17 mouse cellular contexts compared by ENCODE assay signal in the genomic region with DNA sequence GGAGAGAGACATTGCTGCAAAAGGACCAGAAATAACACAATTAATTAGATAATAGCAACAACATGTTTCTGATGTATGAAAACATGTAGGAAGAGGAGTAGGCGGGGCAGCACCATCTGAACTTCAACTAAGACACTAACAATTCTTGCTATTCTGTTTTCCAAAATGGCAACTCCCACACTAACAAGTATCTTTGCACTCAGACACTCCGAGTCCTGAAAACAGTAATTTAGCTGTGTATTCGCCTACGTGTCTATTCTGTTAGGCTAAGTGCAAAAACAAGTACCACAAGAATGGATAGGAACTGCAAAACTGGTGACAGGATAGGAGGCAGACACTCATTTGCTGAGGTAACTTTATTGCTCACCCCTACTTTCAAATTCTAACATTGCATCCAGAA.
DNase-seq lines count a peak whose midpoint lies in the region; ATAC-seq lines count a peak whose summit lies in the region.
"Had no signal": no experiment of that assay in that cellular context is flagged by ENCODE, and none has a peak within 500 bp of the region (broad histone marks: within the 10 kb centered on the region; RNA-seq: fewer than 3 reads in every experiment).

No protein-coding gene starts in this region.

- no peaks in the 10 kb centered on the region for H3K4me1 ChIP-seq in forebrain, embryonic 16.5 days (replicated peaks; ENCODE audit: control insufficient read depth, insufficient read depth, low read length)
- H3K4me1 ChIP-seq: embryonic facial prominence, embryonic 10.5 days; embryonic facial prominence, embryonic 12.5 days; forebrain, embryonic 13.5 days; forebrain, embryonic 15.5 days had no signal

- peak; percentile 8 for DNase-seq in right cerebral cortex, adult 18-20 months
- DNase-seq in right cerebral cortex, postnatal 25 days, result no peak
- peak; percentile 60 for DNase-seq in brain, adult 2 months (ENCODE audit: low read depth, low spot score)
- peak; percentile 55 for DNase-seq in telencephalon, adult 2 months (ENCODE audit: low read depth, low spot score)
- DNase-seq: adrenal gland, adult 2 months; adrenal gland, postnatal 10 days; adrenal gland, postnatal 25 days; cerebellum, adult 11-12 months; cerebellum, adult 2 months; cerebellum, adult 9-10 months; cerebellum, postnatal 10 days; cerebellum, postnatal 25 days had no signal

- H3K36me3 ChIP-seq in forebrain, embryonic 16.5 days (ENCODE audit: control insufficient read depth, insufficient read depth), result no peaks in the 10 kb centered on the region
- H3K36me3 ChIP-seq: embryonic facial prominence, embryonic 10.5 days; embryonic facial prominence, embryonic 12.5 days; forebrain, embryonic 15.5 days had no signal

- 81% methylated on average over 4 of the region's 4 CpGs for WGBS in forebrain, embryonic 16.5 days

- no peaks in the 10 kb centered on the region for H3K27me3 ChIP-seq in forebrain, embryonic 16.5 days (replicated peaks; ENCODE audit: control insufficient read depth, insufficient read depth, low read length)
- H3K27me3 ChIP-seq: embryonic facial prominence, embryonic 12.5 days; forebrain, embryonic 13.5 days; forebrain, embryonic 15.5 days had no signal

- no peak overlapping the region for H3K4me3 ChIP-seq in forebrain, embryonic 16.5 days (replicated peaks; ENCODE audit: low read length)
- H3K4me3 ChIP-seq: embryonic facial prominence, embryonic 10.5 days; embryonic facial prominence, embryonic 12.5 days; forebrain, embryonic 13.5 days; forebrain, embryonic 15.5 days had no signal

- H3K9me3 ChIP-seq in forebrain, embryonic 16.5 days (ENCODE audit: control insufficient read depth, low read length), result no peaks in the 10 kb centered on the region
- H3K9me3 ChIP-seq: embryonic facial prominence, embryonic 10.5 days; embryonic facial prominence, embryonic 12.5 days; forebrain, embryonic 15.5 days had no signal

- H3K9ac ChIP-seq in forebrain, embryonic 16.5 days (replicated peaks; ENCODE audit: low read depth, low read length), result no peak overlapping the region
- H3K9ac ChIP-seq: embryonic facial prominence, embryonic 12.5 days; forebrain, embryonic 13.5 days; forebrain, embryonic 15.5 days had no signal

- H3K4me2 ChIP-seq in forebrain, embryonic 16.5 days (ENCODE audit: low read length), result no peak overlapping the region
- H3K4me2 ChIP-seq: embryonic facial prominence, embryonic 12.5 days; forebrain, embryonic 13.5 days; forebrain, embryonic 15.5 days had no signal

- ATAC-seq in forebrain, embryonic 16.5 days, result no peak
- ATAC-seq: forebrain, embryonic 13.5 days; forebrain, embryonic 15.5 days had no signal

- no peak overlapping the region for H3K27ac ChIP-seq in forebrain, embryonic 16.5 days (ENCODE audit: low read length)
- H3K27ac ChIP-seq: embryonic facial prominence, embryonic 10.5 days; embryonic facial prominence, embryonic 12.5 days; forebrain, embryonic 13.5 days; forebrain, embryonic 15.5 days had no signal
